Mouse (Mus musculus) fat pad, adult 2 months (tissue): ENCODE measurements around the gene Usf1.

Experiments used
- DNase-seq: peaks from one replicate; pipeline ENCODE4 v3.0.0-alpha.2; 2011; ENCODE audit warnings: low read depth, low spot score; ENCODE audit errors: extremely low read depth

Usf1 gene

GRCm38 (mm10) chr1:171410947-171411484, at the start of gene Usf1:
Gene Usf1, plus strand, starts transcription at chr1:171411313.
- DNase-seq, result peak; percentile 31

GRCm38 (mm10) chr1:171365934-171366333, 45.2 kb upstream of the Usf1 start:
- no peak for DNase-seq

- DNase-seq, result no peak
Observed at GRCm38 (mm10) chr1:171369845-171370556, 41.1 kb upstream of the Usf1 start, which contains the start of gene Nectin4. Gene Nectin4, plus strand, starts transcription at chr1:171370099.

GRCm38 (mm10) chr1:171372880-171373279, 38.2 kb upstream of the Usf1 start:
- DNase-seq, result no peak

GRCm38 (mm10) chr1:171373946-171374345, 37.2 kb upstream of the Usf1 start:
- no peak for DNase-seq

DNA sequence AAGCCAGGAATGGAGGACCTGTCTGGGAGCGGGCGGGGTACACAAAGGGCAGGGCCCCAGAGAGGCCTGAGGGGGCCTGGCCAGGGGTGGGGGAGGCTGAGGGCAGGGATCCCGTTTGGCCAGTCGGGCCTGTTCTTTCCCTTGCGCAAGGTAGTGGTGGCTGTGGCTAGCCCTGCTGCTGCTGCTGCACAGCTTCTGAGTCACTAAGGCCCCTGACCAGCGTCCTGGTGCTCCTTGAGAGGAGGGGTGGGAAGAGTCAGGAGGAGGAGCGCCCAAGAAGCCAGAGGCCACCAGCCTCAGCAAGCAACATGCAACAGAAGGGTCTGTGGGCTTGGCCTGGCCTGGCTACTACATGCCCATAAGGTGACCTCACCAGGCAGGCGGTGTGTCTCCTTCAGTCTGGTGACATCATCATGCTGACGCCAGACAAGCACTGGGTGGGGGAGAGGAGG, 35.4 kb upstream of the Usf1 start:
- DNase-seq, result no peak

GRCm38 (mm10) chr1:171378298-171378697, 32.8 kb upstream of the Usf1 start:
- no peak for DNase-seq

DNA sequence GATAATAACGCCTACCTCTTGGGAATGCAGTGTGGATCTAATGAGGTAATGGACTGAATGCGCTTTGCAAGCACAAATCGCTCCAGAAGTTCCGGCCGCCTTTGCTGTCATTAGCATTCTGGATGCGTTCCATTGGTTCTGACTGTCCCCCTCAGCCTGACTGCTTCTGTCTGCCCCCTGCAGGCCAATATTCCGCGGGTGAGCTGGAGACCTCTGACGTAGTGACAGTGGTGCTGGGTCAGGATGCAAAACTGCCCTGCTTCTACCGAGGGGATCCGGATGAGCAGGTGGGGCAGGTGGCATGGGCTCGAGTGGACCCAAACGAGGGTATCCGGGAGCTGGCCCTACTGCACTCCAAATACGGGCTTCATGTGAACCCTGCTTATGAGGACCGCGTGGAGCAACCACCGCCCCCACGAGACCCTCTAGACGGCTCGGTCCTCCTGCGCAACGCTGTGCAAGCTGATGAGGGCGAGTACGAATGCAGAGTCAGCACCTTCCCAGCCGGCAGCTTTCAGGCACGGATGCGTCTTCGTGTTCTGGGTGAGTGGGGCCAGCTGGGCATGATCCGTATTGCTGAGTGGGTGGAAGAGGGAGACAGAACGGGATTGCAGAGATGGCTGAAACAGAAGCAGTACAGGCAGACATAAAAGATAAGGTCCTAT, 31.0 kb upstream of the Usf1 start:
- no peak for DNase-seq

GRCm38 (mm10) chr1:171382096-171382620, 29.0 kb upstream of the Usf1 start:
- no peak for DNase-seq

DNA sequence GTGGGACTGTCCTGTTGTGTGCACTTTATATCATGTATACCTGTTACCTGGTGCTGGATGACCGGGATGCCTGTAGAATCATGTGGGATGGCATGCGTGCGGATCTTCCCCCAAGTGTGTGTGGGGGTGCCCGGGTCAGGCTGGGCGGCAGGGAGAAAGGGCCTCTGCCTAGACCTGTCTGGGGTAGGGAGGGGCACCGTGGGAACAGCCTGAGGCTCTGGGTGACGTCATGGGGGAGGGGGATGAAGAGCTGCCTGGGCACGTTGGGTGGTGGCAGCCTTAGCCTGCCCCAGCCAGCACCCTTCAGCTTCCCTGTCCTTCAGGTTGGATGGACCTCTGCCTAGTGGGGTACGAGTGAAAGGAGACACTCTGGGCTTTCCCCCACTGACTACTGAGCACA, 26.8 kb upstream of the Usf1 start:
- no peak for DNase-seq

GRCm38 (mm10) chr1:171385171-171385570, 25.9 kb upstream of the Usf1 start:
- no peak for DNase-seq

DNA sequence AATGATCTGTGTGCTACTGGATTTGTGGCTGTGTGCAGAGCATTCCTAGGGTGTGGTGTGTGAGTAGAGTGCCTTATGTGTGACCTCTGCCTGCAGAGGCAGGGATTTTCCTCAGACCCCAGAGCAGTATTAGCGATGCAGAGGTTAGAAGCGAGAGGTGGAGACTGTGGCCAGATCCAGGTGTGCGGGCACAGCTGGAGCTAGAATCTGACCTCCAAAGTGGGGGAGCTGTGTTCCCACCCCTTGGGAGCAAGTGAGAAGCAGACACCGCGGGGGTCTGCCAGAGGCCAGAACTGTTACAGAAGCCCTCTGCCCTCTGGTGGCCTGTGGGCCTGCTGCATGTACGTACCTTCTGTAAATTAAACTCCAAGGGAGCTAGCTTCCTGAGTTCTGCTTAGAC, 24.0 kb upstream of the Usf1 start:
- DNase-seq, result no peak

DNA sequence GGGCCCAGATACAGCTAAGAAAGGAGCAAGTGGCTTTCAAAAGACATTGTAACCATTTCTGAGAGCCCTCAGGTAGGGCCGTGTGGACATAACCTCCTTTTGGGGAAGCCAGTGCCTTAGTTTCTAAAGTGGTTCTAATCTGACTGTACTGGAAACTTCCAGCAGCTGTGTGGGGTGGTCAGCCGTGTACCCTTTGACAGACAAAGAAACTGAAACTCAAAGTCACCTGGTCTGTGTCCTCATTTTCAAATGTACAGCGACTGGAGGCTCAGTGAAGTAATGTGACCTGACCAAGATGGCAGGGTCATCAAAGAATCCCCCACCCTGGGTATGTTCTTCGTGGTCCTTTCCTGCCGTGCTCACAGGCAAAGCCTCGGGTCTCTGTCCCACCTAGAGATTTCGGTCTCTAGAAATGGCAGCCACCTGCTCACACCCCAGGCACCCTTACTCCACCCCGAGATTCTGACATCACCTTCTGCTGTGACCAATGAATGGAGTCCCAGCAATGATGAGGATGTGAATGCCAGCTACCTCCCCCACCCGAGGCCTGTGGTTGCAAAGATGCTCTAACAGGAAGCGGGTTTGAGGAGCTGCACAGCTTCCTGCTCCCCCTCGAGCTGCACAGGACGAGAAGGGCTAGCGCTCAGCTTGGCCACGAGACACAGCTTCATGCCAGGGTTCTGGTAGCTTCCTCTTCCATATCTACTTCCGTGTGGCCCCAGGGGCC, 22.6 kb upstream of the Usf1 start, which contains the start of gene Arhgap30:
Arhgap30 (plus strand) TSS at position 579 of the 727 bp plus-strand sequence.
- DNase-seq, result no peak

GRCm38 (mm10) chr1:171390101-171390500, 21.0 kb upstream of the Usf1 start:
- DNase-seq, result no peak

- DNase-seq, result no peak
Observed at GRCm38 (mm10) chr1:171401821-171402220, 9.3 kb upstream of the Usf1 start.

- no peak for DNase-seq
Observed at GRCm38 (mm10) chr1:171402991-171403390, 8.1 kb upstream of the Usf1 start.

DNA sequence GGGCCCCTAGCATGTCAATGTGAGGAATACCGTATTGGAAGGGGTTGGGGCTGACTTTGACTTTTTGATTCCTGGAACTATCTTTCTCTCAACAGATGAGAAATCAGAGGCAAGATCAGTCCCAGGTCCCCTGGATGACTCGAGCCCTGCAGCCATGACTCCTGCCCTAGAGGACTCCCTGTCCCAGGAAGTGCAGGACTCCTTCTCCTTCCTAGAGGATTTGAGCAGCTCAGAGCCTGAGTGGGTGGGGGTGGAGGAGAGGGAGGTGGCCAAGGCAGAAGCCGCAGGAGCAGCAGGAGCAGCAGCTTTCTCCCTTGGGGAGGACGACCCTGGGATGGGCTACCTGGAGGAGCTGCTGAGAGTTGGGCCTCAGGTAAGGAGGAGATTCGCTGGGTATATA, 3.9 kb upstream of the Usf1 start:
- no peak for DNase-seq

DNA sequence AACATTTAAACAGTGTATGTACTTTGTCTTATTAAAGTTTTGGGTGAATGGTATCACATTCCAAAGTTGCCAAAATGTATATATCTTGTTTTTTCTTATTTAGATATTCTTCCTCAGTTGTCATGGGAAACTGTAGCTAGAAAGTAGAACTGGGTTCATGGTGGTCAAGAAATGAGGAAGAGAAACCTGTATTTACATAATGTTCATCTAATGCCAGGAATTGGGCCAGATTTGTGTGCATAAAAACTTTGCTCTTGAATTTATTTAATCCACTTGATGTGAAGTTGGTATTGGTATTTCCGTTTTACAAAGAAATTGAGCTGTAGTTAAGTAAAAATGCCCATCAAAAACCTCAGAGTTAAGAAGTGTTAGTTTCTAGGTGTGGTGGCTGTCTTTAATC, 882 bp upstream of the Usf1 start:
- no peak for DNase-seq

DNA sequence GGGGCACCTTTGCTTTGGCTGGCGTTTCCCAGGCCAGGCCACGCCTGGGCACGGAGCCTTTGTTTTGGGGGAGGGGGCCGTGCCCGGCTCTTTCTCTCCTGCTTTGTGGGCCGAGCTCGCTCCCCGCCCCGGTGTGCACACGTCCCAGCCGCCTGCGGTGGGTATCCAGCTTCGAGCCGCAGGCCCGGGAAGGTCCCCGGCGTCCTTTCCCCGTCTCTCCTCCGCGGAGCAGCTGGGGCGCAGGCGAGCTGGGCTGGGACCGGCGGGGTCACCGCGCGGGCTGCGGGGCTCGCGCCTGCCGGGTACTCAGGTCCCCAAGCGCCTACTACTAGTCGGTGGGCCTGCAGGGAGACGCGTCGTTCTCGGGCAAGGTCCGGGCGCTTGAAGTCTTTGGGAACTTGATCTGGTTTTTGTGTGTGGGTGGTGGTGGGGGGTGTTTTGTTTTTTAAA, 404 bp downstream of the Usf1 start:
- no peak for DNase-seq

GRCm38 (mm10) chr1:171412001-171412441, 908 bp downstream of the Usf1 start:
- DNase-seq, result no peak

- DNase-seq, result peak; percentile 21
Observed at GRCm38 (mm10) chr1:171412446-171412845, 1.3 kb downstream of the Usf1 start.
